Mouse (Mus musculus) stomach, embryonic 15.5 days (tissue): Measurements from ENCODE around the gene Ctso. TPM values are rescaled to one million over a fixed set of nuclear protein-coding genes. Genes with fewer than 3 reads are reported as not detected.
A peak's percentile ranks its signal among the peaks of the same experiment; 100 is the strongest.

Source experiments
- ATAC-seq: fragments of 200-750 bp; cut with Nextera tagmentation; 2 replicates; pipeline ENCODE4 v1.8.0; 2017; ENCODE audit warnings: low read depth, moderate number of reproducible peaks, moderate TSS enrichment; ENCODE audit not compliant: insufficient read depth, low FRiP score
- H3K27ac ChIP-seq: fragments of 300-500 bp; sonication (generic); 2 replicates; pipeline ENCODE4 v1.5.1; 2015; ENCODE audit warnings: mild to moderate bottlenecking, inconsistent platforms
- H3K27me3 ChIP-seq: fragments of 300-500 bp; sonication (generic); replicated peaks from 2 replicates; pipeline ENCODE4 v1.6.1; 2015; ENCODE audit warnings: inconsistent platforms
- H3K36me3 ChIP-seq: fragments of 300-500 bp; sonication (generic); 2 replicates; pipeline ENCODE4 v1.6.1; 2015; ENCODE audit warnings: inconsistent platforms
- H3K4me1 ChIP-seq: fragments of 300-500 bp; sonication (generic); 2 replicates; pipeline ENCODE4 v1.6.1; 2015; ENCODE audit warnings: inconsistent platforms
- H3K4me2 ChIP-seq: fragments of 300-500 bp; sonication (generic); 2 replicates; pipeline ENCODE4 v1.6.1; 2015; ENCODE audit warnings: mild to moderate bottlenecking, inconsistent platforms
- H3K4me3 ChIP-seq: fragments of 300-500 bp; sonication (generic); replicated peaks from 2 replicates; pipeline ENCODE4 v1.5.1; 2015; ENCODE audit warnings: inconsistent platforms
- H3K9ac ChIP-seq: fragments of 300-500 bp; sonication (generic); 2 replicates; pipeline ENCODE4 v1.6.1; 2015; ENCODE audit warnings: inconsistent platforms
- H3K9me3 ChIP-seq: fragments of 300-500 bp; sonication (generic); 2 replicates; pipeline ENCODE4 v1.6.1; 2016; ENCODE audit warnings: inconsistent platforms
- WGBS: fragments of 180-500 bp; shearing (Covaris S2); methylation state at CpG from one replicate; pipeline ENCODE4 v1.1.7; 2015; 5-methylcytosine and 5-hydroxymethylcytosine counted together
- polyA plus RNA-seq: library from polyadenylated mRNA; unstranded; fragments of >200 nt; fragmentation: Nextera tagmentation; extraction: Ambion mirVana; gene quantifications from 2 replicates; pipeline ENCODE4 v1.2.1, GENCODE M21; 2015

The Ctso gene
- polyA plus RNA-seq, result 17.9 and 18.2 TPM in 2 replicates

DNA sequence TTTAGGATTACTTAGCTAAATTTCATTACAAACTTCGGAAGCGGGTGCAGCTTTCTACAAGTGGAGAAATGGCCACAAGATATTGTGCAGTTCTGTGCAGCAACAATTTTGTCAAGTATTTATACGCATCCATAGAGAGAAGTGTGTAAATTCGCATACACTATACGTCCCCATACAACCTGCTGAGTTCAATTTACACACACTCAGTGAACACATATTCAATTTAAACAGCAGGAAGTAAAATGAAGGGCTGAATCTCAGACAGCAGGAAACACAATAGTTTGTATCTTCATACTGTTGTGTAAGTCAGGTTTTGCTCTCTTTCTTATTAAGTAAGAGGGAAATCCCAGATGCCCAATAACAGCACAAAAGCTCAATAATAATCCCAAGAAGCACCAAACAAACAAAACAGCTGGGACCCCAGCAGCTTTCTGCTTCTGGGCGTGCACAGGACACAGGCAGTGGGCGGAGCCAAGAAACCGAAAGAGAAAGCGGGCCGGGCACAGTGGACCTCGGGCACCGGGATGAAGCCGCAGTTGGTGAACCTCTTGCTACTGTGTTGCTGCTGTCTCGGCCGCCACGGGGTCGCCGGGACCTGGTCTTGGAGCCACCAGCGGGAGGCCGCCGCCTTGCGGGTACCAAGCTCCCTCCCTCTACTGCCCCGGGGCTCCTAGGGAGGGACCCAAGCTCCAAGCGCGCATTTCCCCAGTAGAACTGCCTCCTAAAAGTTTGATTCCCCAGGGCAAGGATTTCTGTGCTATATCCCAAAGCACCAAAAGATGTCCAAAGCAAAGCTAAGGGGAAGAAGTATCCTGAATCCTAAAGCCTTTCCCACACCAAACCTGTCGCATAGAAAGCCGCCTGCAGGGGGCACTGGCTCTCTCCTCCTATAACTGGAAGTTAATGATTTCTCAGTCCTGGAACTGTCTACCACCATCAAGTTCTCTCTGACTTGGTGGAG, at the start of gene Ctso:
Gene Ctso, plus strand, starts transcription at position 461 of the 961 bp plus-strand sequence.
- Histone ChIP-seq H3K9me3 (no peaks in the 10 kb centered on the region), H3K27ac (peak within 1 kb of the TSS; percentile 91), H3K36me3 (no peaks in the 10 kb centered on the region), H3K27me3 (no peaks in the 10 kb centered on the region), H3K9ac (peak within 1 kb of the TSS; percentile 78), H3K4me2 (peak within 1 kb of the TSS; percentile 46), H3K4me3 (peak within 1 kb of the TSS; percentile 96), H3K4me1 (no peaks in the 10 kb centered on the region)
- ATAC-seq, result peak; percentile 94
- 12% methylated on average over 27 of the region's 27 CpGs for WGBS

DNA sequence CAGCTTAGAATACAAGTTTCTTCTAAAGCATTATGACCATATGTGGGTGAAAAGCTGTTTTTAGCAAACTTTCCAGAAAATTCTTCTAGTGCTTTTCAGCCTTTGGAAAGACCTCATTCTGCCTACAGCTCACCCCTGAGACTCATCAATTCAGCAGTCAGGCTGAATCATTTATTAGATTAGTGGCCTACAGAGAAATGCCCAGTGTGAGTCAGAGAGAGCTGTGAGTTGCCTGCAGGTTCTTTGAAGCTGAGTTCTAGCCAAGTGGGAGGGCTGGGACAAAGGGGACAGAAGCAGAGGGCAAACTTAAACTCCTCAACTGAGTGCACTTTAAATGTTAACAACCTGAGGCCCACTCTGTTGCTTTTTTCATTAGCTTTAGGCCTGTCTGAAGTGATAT, 48.5 kb upstream of the Ctso start:
- Histone ChIP-seq H3K4me2 (no peak overlapping the region), H3K4me3 (no peak overlapping the region)

GRCm38 (mm10) chr3:81885566-81885965, 46.8 kb upstream of the Ctso start:
- H3K4me3 ChIP-seq, result no peak overlapping the region
- no peak overlapping the region for H3K4me2 ChIP-seq
- H3K4me1 ChIP-seq, result no peaks in the 10 kb centered on the region
- no peaks in the 10 kb centered on the region for H3K9me3 ChIP-seq
- H3K9ac ChIP-seq, result no peak overlapping the region
- H3K27me3 ChIP-seq, result no peaks in the 10 kb centered on the region
- 92% methylated on average over 2 of the region's 2 CpGs for WGBS
- no peak for ATAC-seq
- H3K27ac ChIP-seq, result no peak overlapping the region
- no peaks in the 10 kb centered on the region for H3K36me3 ChIP-seq

More for the DNA sequence above, 48.5 kb upstream of the Ctso start:
- no peak for ATAC-seq
- no peaks in the 10 kb centered on the region for H3K27me3 ChIP-seq
- no peak overlapping the region for H3K9ac ChIP-seq
- no peaks in the 10 kb centered on the region for H3K9me3 ChIP-seq
- no peak overlapping the region for H3K27ac ChIP-seq
- H3K36me3 ChIP-seq, result no peaks in the 10 kb centered on the region
- no peaks in the 10 kb centered on the region for H3K4me1 ChIP-seq

DNA sequence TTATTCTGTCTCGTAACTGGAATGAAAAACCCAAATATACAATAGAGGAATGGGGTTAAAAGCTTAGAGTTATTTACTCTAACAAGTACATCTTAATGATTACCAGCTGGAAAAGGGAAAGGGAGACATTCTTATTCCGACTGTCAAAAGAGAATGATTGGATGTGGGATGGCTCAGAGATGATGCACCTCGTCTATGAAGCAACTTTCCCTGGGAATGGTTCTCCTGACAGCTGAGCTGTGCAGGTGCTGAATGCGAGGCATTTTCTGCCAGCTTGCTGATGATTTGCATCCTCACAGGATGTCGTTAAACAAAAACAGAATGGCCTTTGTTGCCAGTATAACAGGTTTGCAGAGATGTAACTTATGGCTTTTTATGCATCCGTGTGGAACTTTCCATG, 43.3 kb upstream of the Ctso start:
- Histone ChIP-seq H3K9me3 (no peaks in the 10 kb centered on the region), H3K4me1 (no peaks in the 10 kb centered on the region), H3K4me3 (no peak overlapping the region), H3K9ac (no peak overlapping the region), H3K27me3 (no peaks in the 10 kb centered on the region), H3K27ac (no peak overlapping the region), H3K4me2 (no peak overlapping the region), H3K36me3 (no peaks in the 10 kb centered on the region)
- no peak for ATAC-seq
- WGBS, result 49% methylated on average over 6 of the region's 6 CpGs

DNA sequence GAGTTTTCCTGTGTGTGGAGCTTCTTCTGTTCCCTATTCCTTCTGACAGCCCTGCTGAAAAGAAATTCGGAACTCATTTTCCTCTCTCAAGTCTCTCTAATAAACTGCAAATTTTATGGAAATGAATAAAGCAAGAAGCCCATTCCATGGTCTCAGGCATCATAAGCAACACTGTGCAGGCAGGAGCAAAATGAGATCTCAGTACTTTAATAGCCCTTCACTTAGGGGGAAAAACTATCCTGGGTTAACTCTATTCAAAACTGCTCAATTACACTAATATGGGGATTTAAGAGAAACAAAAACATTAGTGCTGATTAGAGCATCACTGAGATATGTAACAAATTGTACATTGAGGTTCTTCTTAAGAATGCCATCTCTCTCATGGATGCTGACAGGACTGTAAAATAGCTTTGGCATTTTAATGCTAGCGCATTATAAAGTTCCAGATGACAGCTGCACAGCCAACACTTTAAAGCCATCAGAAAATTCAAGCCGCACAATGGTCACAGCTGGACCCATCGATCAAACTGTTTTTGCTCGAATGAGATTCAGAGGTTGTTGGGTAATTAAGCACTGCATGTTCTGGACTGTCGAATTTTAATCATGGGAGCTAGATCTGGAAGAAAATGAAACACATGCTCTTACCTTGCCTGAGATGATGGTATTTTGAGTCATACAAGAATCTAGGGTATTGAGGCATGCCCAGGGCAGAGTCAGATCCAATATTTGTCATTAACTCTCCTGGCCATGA, 21.9 kb upstream of the Ctso start:
- Histone ChIP-seq H3K27me3 (no peaks in the 10 kb centered on the region), H3K27ac (no peak overlapping the region), H3K9ac (no peak overlapping the region), H3K4me2 (no peak overlapping the region), H3K36me3 (no peaks in the 10 kb centered on the region), H3K9me3 (no peaks in the 10 kb centered on the region), H3K4me1 (no peaks in the 10 kb centered on the region), H3K4me3 (no peak overlapping the region)
- ATAC-seq, result no peak
- 63% methylated on average over 6 of the region's 6 CpGs for WGBS

DNA sequence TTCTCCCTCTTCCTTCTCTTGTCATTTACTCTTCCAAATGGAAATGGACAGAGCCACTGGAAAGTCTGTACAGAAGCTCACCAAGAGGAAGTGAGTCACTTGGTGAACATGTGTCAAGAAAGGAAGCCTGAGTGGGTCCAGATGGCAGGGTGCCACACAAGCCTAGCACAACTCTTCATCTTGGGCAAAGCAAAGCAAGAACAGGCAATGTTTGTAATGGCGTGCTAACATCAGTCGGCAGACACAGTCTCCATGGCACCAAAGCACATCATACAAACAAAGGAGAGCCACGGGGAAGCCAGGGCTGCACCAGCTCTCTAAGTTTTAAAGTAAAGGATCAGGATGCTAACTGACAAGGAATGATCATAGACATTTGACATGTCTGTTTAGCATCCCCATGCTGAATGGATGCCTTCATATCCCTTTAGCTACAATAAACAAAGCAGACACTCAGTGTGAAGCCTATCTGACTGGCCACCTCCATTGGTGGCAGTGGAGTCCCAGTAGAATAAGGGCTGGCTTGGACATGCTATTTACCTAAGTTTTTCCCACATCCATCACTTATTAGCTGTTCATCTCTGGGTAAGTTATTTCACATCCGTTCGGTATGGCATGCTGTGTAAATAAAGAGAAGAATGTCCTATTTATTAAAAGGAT, 16.2 kb upstream of the Ctso start:
- H3K9ac ChIP-seq, result no peak overlapping the region
- no peak overlapping the region for H3K4me2 ChIP-seq
- H3K27me3 ChIP-seq, result no peaks in the 10 kb centered on the region
- H3K27ac ChIP-seq, result no peak overlapping the region
- no peaks in the 10 kb centered on the region for H3K9me3 ChIP-seq
- WGBS, result 61% methylated on average over 5 of the region's 5 CpGs
- no peaks in the 10 kb centered on the region for H3K4me1 ChIP-seq
- no peak for ATAC-seq
- H3K36me3 ChIP-seq, result no peaks in the 10 kb centered on the region
- H3K4me3 ChIP-seq, result no peak overlapping the region

DNA sequence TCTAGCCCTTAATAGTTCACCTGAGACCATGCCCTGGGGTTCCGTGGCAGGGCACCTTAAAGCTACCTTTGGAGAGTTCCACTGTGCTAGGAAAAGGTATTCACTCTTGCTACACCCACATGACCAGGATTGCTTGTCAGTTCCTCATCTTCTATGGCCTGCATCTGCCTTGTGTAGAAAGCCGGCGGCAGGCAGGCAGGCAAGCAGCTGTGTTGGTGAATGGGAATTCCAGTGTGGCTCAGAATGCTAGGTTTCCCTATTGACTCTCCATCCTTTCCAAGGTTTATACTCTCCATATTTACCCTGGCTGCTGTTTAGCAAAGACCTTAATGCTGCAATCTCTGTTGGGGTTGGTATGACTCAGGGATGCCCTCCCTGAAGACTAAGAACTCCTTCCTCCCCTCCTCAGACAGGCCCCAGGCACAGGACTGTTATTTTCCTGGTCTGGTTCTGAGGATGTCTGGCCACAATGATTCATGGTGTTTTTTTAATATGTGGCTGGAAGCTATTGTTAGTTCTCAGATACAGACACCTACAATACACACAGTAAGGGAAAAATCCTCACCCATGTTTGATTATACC, 15.0 kb upstream of the Ctso start:
- H3K9ac ChIP-seq, result no peak overlapping the region
- no peaks in the 10 kb centered on the region for H3K36me3 ChIP-seq
- no peak overlapping the region for H3K27ac ChIP-seq
- H3K9me3 ChIP-seq, result no peaks in the 10 kb centered on the region
- H3K4me3 ChIP-seq, result no peak overlapping the region
- no peaks in the 10 kb centered on the region for H3K4me1 ChIP-seq
- 87% methylated on average over 3 of the region's 3 CpGs for WGBS
- H3K4me2 ChIP-seq, result no peak overlapping the region
- H3K27me3 ChIP-seq, result no peaks in the 10 kb centered on the region
- no peak for ATAC-seq

DNA sequence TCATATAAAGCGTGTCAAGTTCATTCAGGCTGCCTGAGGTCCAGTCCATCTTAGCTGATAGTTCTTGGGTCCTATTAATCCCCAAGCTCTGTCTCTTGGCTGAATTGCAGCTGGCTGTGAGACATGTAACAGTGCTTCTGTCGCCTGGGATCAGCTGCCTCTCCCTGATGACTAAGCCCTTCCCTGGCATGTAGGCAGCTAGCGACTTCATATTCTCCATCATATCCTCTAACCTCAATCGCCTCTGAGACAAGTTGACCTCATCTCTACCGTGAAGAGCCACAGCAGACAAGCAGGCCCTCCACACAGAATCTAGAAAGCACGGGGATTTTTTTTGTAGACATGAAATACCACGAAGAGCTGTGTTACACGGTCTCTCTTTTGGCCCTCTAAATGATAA, 14.2 kb upstream of the Ctso start:
- Histone ChIP-seq H3K4me2 (no peak overlapping the region), H3K27ac (no peak overlapping the region), H3K9me3 (no peaks in the 10 kb centered on the region), H3K9ac (no peak overlapping the region), H3K36me3 (no peaks in the 10 kb centered on the region), H3K4me1 (no peaks in the 10 kb centered on the region), H3K27me3 (no peaks in the 10 kb centered on the region), H3K4me3 (no peak overlapping the region)
- WGBS, result 77% methylated on average over 8 of the region's 8 CpGs
- ATAC-seq, result no peak

GRCm38 (mm10) chr3:81919681-81920080, 12.7 kb upstream of the Ctso start:
- no peak for ATAC-seq
- 67% methylated on average over 3 of the region's 3 CpGs for WGBS
- H3K9me3 ChIP-seq, result no peaks in the 10 kb centered on the region
- H3K27ac ChIP-seq, result no peak overlapping the region
- no peaks in the 10 kb centered on the region for H3K27me3 ChIP-seq
- no peaks in the 10 kb centered on the region for H3K36me3 ChIP-seq
- no peak overlapping the region for H3K4me2 ChIP-seq
- no peaks in the 10 kb centered on the region for H3K4me1 ChIP-seq
- H3K9ac ChIP-seq, result no peak overlapping the region
- H3K4me3 ChIP-seq, result no peak overlapping the region

- Histone ChIP-seq H3K27ac (no peak overlapping the region), H3K9ac (no peak overlapping the region), H3K4me1 (no peaks in the 10 kb centered on the region), H3K4me3 (no peak overlapping the region), H3K27me3 (no peaks in the 10 kb centered on the region), H3K4me2 (no peak overlapping the region), H3K36me3 (no peaks in the 10 kb centered on the region), H3K9me3 (no peaks in the 10 kb centered on the region)
- peak; percentile 95 for ATAC-seq
- WGBS, result 57% methylated on average over 4 of the region's 4 CpGs
These were observed 9.5 kb upstream of the Ctso start for GRCm38 (mm10) chr3:81922910-81923309.

GRCm38 (mm10) chr3:81924931-81925330, 7.5 kb upstream of the Ctso start:
- no peaks in the 10 kb centered on the region for H3K36me3 ChIP-seq
- H3K27ac ChIP-seq, result no peak overlapping the region
- 0% methylated on average over 1 of the region's 1 CpGs for WGBS
- H3K9me3 ChIP-seq, result no peaks in the 10 kb centered on the region
- ATAC-seq, result no peak
- H3K4me1 ChIP-seq, result no peaks in the 10 kb centered on the region
- H3K27me3 ChIP-seq, result no peaks in the 10 kb centered on the region
- H3K4me3 ChIP-seq, result no peak overlapping the region
- no peak overlapping the region for H3K4me2 ChIP-seq
- H3K9ac ChIP-seq, result no peak overlapping the region
